ENCODE assay signal across 25 mouse cellular contexts in the genomic region with DNA sequence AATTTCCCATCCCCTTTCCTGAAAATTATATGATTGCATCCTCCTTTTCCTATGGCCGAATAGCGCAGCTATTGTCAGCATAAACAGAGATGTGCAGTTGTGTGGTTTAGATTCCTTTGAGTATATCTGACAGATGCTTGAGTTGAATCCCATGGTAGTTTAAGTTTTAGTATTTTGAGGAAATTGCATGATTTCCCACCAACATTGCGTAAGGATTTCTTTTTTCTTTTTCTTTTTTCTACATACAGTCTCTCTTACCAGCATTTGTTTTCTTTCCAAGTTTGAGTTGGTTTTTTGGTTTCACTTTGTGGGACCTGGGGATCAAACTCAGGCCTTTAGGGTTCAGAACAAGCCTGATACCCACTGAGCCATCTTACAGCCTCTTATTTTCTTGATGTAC. TPM values are rescaled to one million over a fixed set of nuclear protein-coding genes. Genes with fewer than 3 reads are reported as not detected.
DNase-seq lines count a peak whose midpoint lies in the region; ATAC-seq and TF ChIP-seq lines count a peak whose summit lies in the region.
"Had no signal": no experiment of that assay in that cellular context is flagged by ENCODE, and none has a peak within 500 bp of the region (broad histone marks: within the 10 kb centered on the region; RNA-seq: fewer than 3 reads in every experiment).

No protein-coding gene starts in this region.

- no peaks in the 10 kb centered on the region for H3K36me3 ChIP-seq in lung, postnatal 0 days (ENCODE audit: insufficient read depth, low read length)
- H3K36me3 ChIP-seq in macrophage (ENCODE audit: inconsistent target): peaks cover 6% of the 10 kb centered on the region; the same call in 1 of the 2 replicates
- no peaks in the 10 kb centered on the region for H3K36me3 ChIP-seq in forebrain, embryonic 15.5 days
- H3K36me3 ChIP-seq: embryonic facial prominence, embryonic 12.5 days; embryonic facial prominence, embryonic 15.5 days; forebrain, embryonic 12.5 days; hindbrain, embryonic 15.5 days had no signal

- intact Hi-C loops in gastrocnemius, postnatal 14 days (cut with DNase I; ENCODE audit: low total_unique reads): no loop called here

- ATAC-seq in lung, postnatal 0 days: no peak
- no peak for ATAC-seq in forebrain, embryonic 15.5 days (replicated peaks)
- ATAC-seq: activated CD4-positive, CD25-positive, alpha-beta regulatory T cell, adult 4 months; CD4-positive, CD25-positive, alpha-beta regulatory T cell, adult 4 months; intestine, postnatal 0 days had no signal

- no peaks in the 10 kb centered on the region for H3K27me3 ChIP-seq in lung, postnatal 0 days (replicated peaks; ENCODE audit: insufficient read depth, low read length)
- no peaks in the 10 kb centered on the region for H3K27me3 ChIP-seq in forebrain, embryonic 15.5 days
- H3K27me3 ChIP-seq: embryonic facial prominence, embryonic 12.5 days; embryonic facial prominence, embryonic 15.5 days; forebrain, embryonic 12.5 days; hindbrain, embryonic 12.5 days; hindbrain, embryonic 15.5 days had no signal

- no peaks in the 10 kb centered on the region for H3K9me3 ChIP-seq in lung, postnatal 0 days (ENCODE audit: low read length)
- H3K9me3 ChIP-seq in forebrain, embryonic 15.5 days: no peaks in the 10 kb centered on the region
- H3K9me3 ChIP-seq: embryonic facial prominence, embryonic 12.5 days; embryonic facial prominence, embryonic 15.5 days; forebrain, embryonic 12.5 days; hindbrain, embryonic 12.5 days; hindbrain, embryonic 15.5 days had no signal

- peak; percentile 33 for DNase-seq in lung, postnatal 0 days (ENCODE audit: low spot score)
- no peak for DNase-seq in lung, adult 2 months
- DNase-seq in layer of hippocampus, adult 9-11 months: no peak
- DNase-seq in gastrocnemius, postnatal 14 days: no peak
- DNase-seq: adrenal gland, adult 2 months; adrenal gland, postnatal 14 days; cerebellum, adult 11-12 months; cerebellum, adult 8-10 months; cerebellum, postnatal 10 days; cerebellum, postnatal 36 days; gastrocnemius, postnatal 36 days; heart, adult 11 months had no signal

- H3K4me2 ChIP-seq in lung, postnatal 0 days (replicated peaks; ENCODE audit: low read depth, low read length): no peak overlapping the region
- no peak overlapping the region for H3K4me2 ChIP-seq in forebrain, embryonic 15.5 days (replicated peaks)
- H3K4me2 ChIP-seq: embryonic facial prominence, embryonic 12.5 days; embryonic facial prominence, embryonic 15.5 days; forebrain, embryonic 12.5 days; heart, embryonic 11.5 days; hindbrain, embryonic 12.5 days; hindbrain, embryonic 15.5 days had no signal

- no peak for TF ChIP-seq EP300 in lung, postnatal 0 days (IDR thresholded peaks at IDR 0.05)

- H3K4me1 ChIP-seq in lung, postnatal 0 days (ENCODE audit: insufficient read depth, low read depth, low read length): no peaks in the 10 kb centered on the region
- peaks cover 7% of the 10 kb centered on the region for H3K4me1 ChIP-seq in lung, adult 2 months (ENCODE audit: control insufficient read depth, insufficient read depth, low read length)
- H3K4me1 ChIP-seq in bone marrow macrophage, adult 2 months (ENCODE audit: control insufficient read depth, insufficient read depth, low read length): peaks cover 32% of the 10 kb centered on the region
- no peaks in the 10 kb centered on the region for H3K4me1 ChIP-seq in forebrain, embryonic 15.5 days
- H3K4me1 ChIP-seq: embryonic facial prominence, embryonic 12.5 days; embryonic facial prominence, embryonic 15.5 days; forebrain, embryonic 12.5 days; hindbrain, embryonic 12.5 days; hindbrain, embryonic 15.5 days had no signal

- H3K9ac ChIP-seq in lung, postnatal 0 days (replicated peaks; ENCODE audit: low read depth): no peak overlapping the region
- H3K9ac ChIP-seq in forebrain, embryonic 15.5 days (replicated peaks): no peak overlapping the region
- H3K9ac ChIP-seq: embryonic facial prominence, embryonic 12.5 days; embryonic facial prominence, embryonic 15.5 days; forebrain, embryonic 12.5 days; hindbrain, embryonic 12.5 days; hindbrain, embryonic 15.5 days had no signal

- 82% methylated on average over 3 of the region's 3 CpGs for WGBS in lung, postnatal 0 days
- 71% methylated on average over 3 of the region's 3 CpGs for WGBS in lung, adult 2 months
- WGBS in macrophage (ENCODE audit: missing documents): 27% methylated on average over 3 of the region's 3 CpGs
- WGBS in forebrain, embryonic 15.5 days: 98% methylated on average over 3 of the region's 3 CpGs

- TF ChIP-seq POLR2A in lung, adult 2 months (IDR thresholded peaks at IDR 0.05; ENCODE audit: borderline replicate concordance, extremely low read depth, low read depth, low read length): no peak
- no peak for TF ChIP-seq POLR2A in bone marrow macrophage, adult 2 months (IDR thresholded peaks at IDR 0.05; ENCODE audit: borderline replicate concordance, low read depth, low read length)

- no peak for TF ChIP-seq CTCF in lung, postnatal 0 days (IDR thresholded peaks at IDR 0.05)
- no peak for TF ChIP-seq CTCF in lung, adult 2 months (IDR thresholded peaks at IDR 0.05; ENCODE audit: insufficient read depth, low read length)
- no peak for TF ChIP-seq CTCF in bone marrow macrophage, adult 2 months (IDR thresholded peaks at IDR 0.05; ENCODE audit: low read depth, low read length)

- no peak overlapping the region for H3K27ac ChIP-seq in lung, postnatal 0 days (ENCODE audit: low read length)
- peak overlapping the region; percentile 53 for H3K27ac ChIP-seq in bone marrow macrophage, adult 2 months (ENCODE audit: insufficient read depth, low read depth, low read length)
- H3K27ac ChIP-seq in macrophage: peak overlapping the region; percentile 8; the same call in 1 of the 2 replicates
- no peak overlapping the region for H3K27ac ChIP-seq in forebrain, embryonic 15.5 days (replicated peaks)
- H3K27ac ChIP-seq: embryonic facial prominence, embryonic 12.5 days; embryonic facial prominence, embryonic 15.5 days; forebrain, embryonic 12.5 days; hindbrain, embryonic 12.5 days; hindbrain, embryonic 15.5 days had no signal

- no peak overlapping the region for H3K4me3 ChIP-seq in lung, postnatal 0 days (ENCODE audit: low read depth, low read length)
- no peak overlapping the region for H3K4me3 ChIP-seq in lung, adult 2 months (replicated peaks; ENCODE audit: extremely low read depth, low read depth, low read length)
- no peak overlapping the region for H3K4me3 ChIP-seq in bone marrow macrophage, adult 2 months (ENCODE audit: insufficient read depth, low read length)
- no peak overlapping the region for H3K4me3 ChIP-seq in macrophage (ENCODE audit: inconsistent target)
- no peak overlapping the region for H3K4me3 ChIP-seq in forebrain, embryonic 15.5 days
- H3K4me3 ChIP-seq: embryonic facial prominence, embryonic 12.5 days; embryonic facial prominence, embryonic 15.5 days; forebrain, embryonic 12.5 days; hindbrain, embryonic 12.5 days; hindbrain, embryonic 15.5 days had no signal

- H3K79me2 ChIP-seq in macrophage (ENCODE audit: inconsistent target): peaks cover 100% of the 10 kb centered on the region

RNA-seq across cellular contexts. Expression of a gene that starts 16.9 kb away (rescaled TPM):
- polyA plus RNA-seq in lung, postnatal 0 days (2015; fragmentation: Nextera tagmentation; extraction: Ambion mirVana): 42.8 and 43.3 TPM in 2 replicates
- polyA plus RNA-seq in lung, adult 2 months (2012; rRNA removed): 16.3 and 16.4 TPM in 2 replicates
- polyA plus RNA-seq in bone marrow macrophage, adult 2 months (2012; ENCODE audit: insufficient read depth, insufficient read length, missing spikeins): 69.5 and 74.8 TPM in 2 replicates
- total RNA-seq in macrophage (2018; cell fraction: chromatin; rRNA removed): 10 to 100 TPM; 20.1 to 86.9 (median 44.5) TPM
- total RNA-seq in macrophage (2018; cell fraction: cytosol; rRNA removed): 100 to 1,000 TPM in 11 of 26 experiments, 10 to 100 TPM in 15; 73.2 to 117 (median 92.3) TPM
- 100 to 1,000 TPM in 1 of 26 experiments, 10 to 100 TPM in 25; 41.2 to 111 (median 55.1) TPM for total RNA-seq in macrophage (2018; cell fraction: nucleus; rRNA removed)
- polyA plus RNA-seq in macrophage (2018): 72.8 to 94.2 TPM (median 85.6 TPM) in 3 replicates
- total RNA-seq in gastrocnemius, postnatal 14 days (2021): 10 to 100 TPM; 53.8 to 89.7 TPM
- polyA plus RNA-seq in forebrain, embryonic 15.5 days (2015; fragmentation: Nextera tagmentation; extraction: Ambion mirVana): 59.3 and 66.6 TPM in 2 replicates

RNA-seq across cellular contexts. Expression of a gene that starts 16.9 kb away (rescaled TPM):
- 17.9 and 19.2 TPM in 2 replicates for polyA plus RNA-seq in lung, postnatal 0 days (2015; fragmentation: Nextera tagmentation; extraction: Ambion mirVana)
- polyA plus RNA-seq in lung, adult 2 months (2012; rRNA removed): 16.7 and 29.8 TPM in 2 replicates
- 41.6 and 49.1 TPM in 2 replicates for polyA plus RNA-seq in bone marrow macrophage, adult 2 months (2012; ENCODE audit: insufficient read depth, insufficient read length, missing spikeins)
- total RNA-seq in macrophage (2018; cell fraction: chromatin; rRNA removed): 100 to 1,000 TPM in 3 of 26 experiments, 10 to 100 TPM in 23; 37.0 to 166 (median 81.2) TPM
- 10 to 100 TPM; 22.4 to 52.3 (median 39.1) TPM for total RNA-seq in macrophage (2018; cell fraction: cytosol; rRNA removed)
- 100 to 1,000 TPM in 1 of 26 experiments, 10 to 100 TPM in 25; 34.1 to 161 (median 53.5) TPM for total RNA-seq in macrophage (2018; cell fraction: nucleus; rRNA removed)
- 25.2 to 36.6 TPM (median 28.8 TPM) in 3 replicates for polyA plus RNA-seq in macrophage (2018)
- total RNA-seq in gastrocnemius, postnatal 14 days (2021): 10 to 100 TPM; 16.0 to 18.7 TPM
- 33.5 and 35.7 TPM in 2 replicates for polyA plus RNA-seq in forebrain, embryonic 15.5 days (2015; fragmentation: Nextera tagmentation; extraction: Ambion mirVana)

RNA-seq across cellular contexts. Expression of a gene that starts 36.0 kb away (rescaled TPM):
- 5.3 and 5.8 TPM in 2 replicates for polyA plus RNA-seq in lung, postnatal 0 days (2015; fragmentation: Nextera tagmentation; extraction: Ambion mirVana)
- polyA plus RNA-seq in lung, adult 2 months (2012; rRNA removed): 3.8 and 4.7 TPM in 2 replicates
- polyA plus RNA-seq in bone marrow macrophage, adult 2 months (2012; ENCODE audit: insufficient read depth, insufficient read length, missing spikeins): not detected in 2 replicates
- total RNA-seq in macrophage (2018; cell fraction: chromatin; rRNA removed): 10 to 100 TPM in 3 of 26 experiments, 1 to 10 TPM in 10, under 1 TPM in 8, not detected in 5; 0.58 to 79.2 (median 1.6) TPM
- 1 to 10 TPM in 2 of 26 experiments, under 1 TPM in 23, not detected in 1; 0.14 to 3.4 (median 0.35) TPM for total RNA-seq in macrophage (2018; cell fraction: cytosol; rRNA removed)
- total RNA-seq in macrophage (2018; cell fraction: nucleus; rRNA removed): 10 to 100 TPM in 2 of 26 experiments, 1 to 10 TPM in 15, under 1 TPM in 9; 0.51 to 71.5 (median 1.2) TPM
- 0.20 TPM in 1 of 3 replicates, not detected in the others for polyA plus RNA-seq in macrophage (2018)
- total RNA-seq in gastrocnemius, postnatal 14 days (2021): under 1 TPM; 0.96 to 1.00 TPM
- 6.8 and 6.9 TPM in 2 replicates for polyA plus RNA-seq in forebrain, embryonic 15.5 days (2015; fragmentation: Nextera tagmentation; extraction: Ambion mirVana)
- total RNA-seq: hematopoietic stem cell, adult 5-6 weeks had no signal

RNA-seq across cellular contexts. Expression of a gene that starts 48.2 kb away (rescaled TPM):
- polyA plus RNA-seq in lung, postnatal 0 days (2015; fragmentation: Nextera tagmentation; extraction: Ambion mirVana): 26.9 and 31.1 TPM in 2 replicates
- polyA plus RNA-seq in lung, adult 2 months (2012; rRNA removed): 39.3 and 44.1 TPM in 2 replicates
- polyA plus RNA-seq in bone marrow macrophage, adult 2 months (2012; ENCODE audit: insufficient read depth, insufficient read length, missing spikeins): 43.5 and 44.0 TPM in 2 replicates
- 10 to 100 TPM; 10.7 to 96.0 (median 49.5) TPM for total RNA-seq in macrophage (2018; cell fraction: chromatin; rRNA removed)
- 10 to 100 TPM in 18 of 26 experiments, 1 to 10 TPM in 8; 7.5 to 16.6 (median 12.2) TPM for total RNA-seq in macrophage (2018; cell fraction: cytosol; rRNA removed)
- 10 to 100 TPM in 25 of 26 experiments, 1 to 10 TPM in 1; 8.5 to 76.7 (median 28.4) TPM for total RNA-seq in macrophage (2018; cell fraction: nucleus; rRNA removed)
- 13.0 to 14.5 TPM (median 14.1 TPM) in 3 replicates for polyA plus RNA-seq in macrophage (2018)
- total RNA-seq in gastrocnemius, postnatal 14 days (2021): 10 to 100 TPM; 10.4 to 12.1 TPM
- 27.4 and 28.9 TPM in 2 replicates for polyA plus RNA-seq in forebrain, embryonic 15.5 days (2015; fragmentation: Nextera tagmentation; extraction: Ambion mirVana)

Comparison
In these comparisons a context has a peak if more than half of its experiments do, and no peak if none do; other contexts are left out.
1. H3K27ac ChIP-seq: peak in bone marrow macrophage, adult 2 months (single experiment) and macrophage (single experiment); none in lung, postnatal 0 days (single experiment) and forebrain, embryonic 15.5 days (single experiment).